Mouse (Mus musculus) limb, embryonic 13.5 days (tissue): ENCODE measurements around the gene Cpsf7. TPM values are rescaled to one million over a fixed set of nuclear protein-coding genes. Genes with fewer than 3 reads are reported as not detected.

Experiments
- ATAC-seq: fragments of 200-750 bp; cut with Nextera tagmentation; 2 replicates; pipeline ENCODE4 v1.8.0; 2017; ENCODE audit warnings: low read depth, moderate number of reproducible peaks, moderate TSS enrichment; ENCODE audit not compliant: low FRiP score
- H3K27ac ChIP-seq: fragments of 300-500 bp; sonication (generic); 2 replicates; pipeline ENCODE4 v1.5.1; 2015; ENCODE audit warnings: inconsistent platforms, mild to moderate bottlenecking, moderate library complexity
- H3K27me3 ChIP-seq: fragments of 300-500 bp; sonication (generic); 2 replicates; pipeline ENCODE4 v1.6.1; 2015; ENCODE audit warnings: mild to moderate bottlenecking, inconsistent platforms
- H3K36me3 ChIP-seq: fragments of 300-500 bp; sonication (generic); 2 replicates; pipeline ENCODE4 v1.6.1; 2015; ENCODE audit warnings: inconsistent platforms, mild to moderate bottlenecking, moderate library complexity
- H3K4me1 ChIP-seq: fragments of 300-500 bp; sonication (generic); 2 replicates; pipeline ENCODE4 v1.6.1; 2015; ENCODE audit warnings: inconsistent platforms
- H3K4me2 ChIP-seq: fragments of 300-500 bp; sonication (generic); replicated peaks from 2 replicates; pipeline ENCODE4 v1.6.1; 2015; ENCODE audit warnings: inconsistent platforms, mild to moderate bottlenecking, moderate library complexity
- H3K4me3 ChIP-seq: fragments of 300-500 bp; sonication (generic); 2 replicates; pipeline ENCODE4 v1.5.1; 2015; ENCODE audit warnings: moderate library complexity, mild to moderate bottlenecking, inconsistent platforms
- H3K9ac ChIP-seq: fragments of 300-500 bp; sonication (generic); 2 replicates; pipeline ENCODE4 v1.6.1; 2015; ENCODE audit warnings: mild to moderate bottlenecking, inconsistent platforms
- H3K9me3 ChIP-seq: fragments of 300-500 bp; sonication (generic); 2 replicates; pipeline ENCODE4 v1.6.1; 2016; ENCODE audit warnings: inconsistent platforms
- WGBS: fragments of 180-500 bp; shearing (Covaris S2); methylation state at CpG from one replicate; pipeline ENCODE4 v1.1.7; 2015; 5-methylcytosine and 5-hydroxymethylcytosine counted together
- polyA plus RNA-seq: library from polyadenylated mRNA; unstranded; fragments of >200 nt; fragmentation: Nextera tagmentation; extraction: Ambion mirVana; gene quantifications from 2 replicates; pipeline ENCODE4 v1.2.1, GENCODE M21; 2015

Gene Cpsf7
- polyA plus RNA-seq, 1 experiment from 2014 or later, result 51.4 TPM

DNA sequence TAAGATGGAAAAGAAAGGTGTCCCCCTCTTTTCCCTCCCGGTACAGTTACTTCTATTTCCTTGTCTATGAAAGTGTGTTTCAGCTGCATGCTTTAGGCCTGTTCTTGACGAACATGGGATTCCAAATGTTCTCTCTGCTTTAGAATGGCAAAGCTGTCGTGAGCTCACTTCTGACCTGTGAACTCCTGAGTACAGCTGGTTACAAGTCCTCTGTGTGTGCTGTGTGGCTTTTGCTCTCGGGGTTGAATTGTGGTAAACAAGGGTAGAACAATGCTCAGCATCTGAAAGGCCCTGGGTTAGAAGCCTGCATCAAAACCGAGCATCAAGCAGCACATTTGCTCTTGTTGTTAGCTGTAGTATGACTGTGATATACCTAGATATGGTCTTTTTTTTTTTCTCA lies 37.3 kb downstream of the Cpsf7 start:
- no peaks in the 10 kb centered on the region for H3K36me3 ChIP-seq
- H3K4me1 ChIP-seq, result no peaks in the 10 kb centered on the region
- H3K27ac ChIP-seq, result no peak overlapping the region
- H3K4me3 ChIP-seq, result no peak overlapping the region
- no peak for ATAC-seq
- WGBS, result 62% methylated on average over 5 of the region's 5 CpGs
- no peaks in the 10 kb centered on the region for H3K27me3 ChIP-seq
- no peak overlapping the region for H3K9ac ChIP-seq
- no peak overlapping the region for H3K4me2 ChIP-seq
- H3K9me3 ChIP-seq, result no peaks in the 10 kb centered on the region

DNA sequence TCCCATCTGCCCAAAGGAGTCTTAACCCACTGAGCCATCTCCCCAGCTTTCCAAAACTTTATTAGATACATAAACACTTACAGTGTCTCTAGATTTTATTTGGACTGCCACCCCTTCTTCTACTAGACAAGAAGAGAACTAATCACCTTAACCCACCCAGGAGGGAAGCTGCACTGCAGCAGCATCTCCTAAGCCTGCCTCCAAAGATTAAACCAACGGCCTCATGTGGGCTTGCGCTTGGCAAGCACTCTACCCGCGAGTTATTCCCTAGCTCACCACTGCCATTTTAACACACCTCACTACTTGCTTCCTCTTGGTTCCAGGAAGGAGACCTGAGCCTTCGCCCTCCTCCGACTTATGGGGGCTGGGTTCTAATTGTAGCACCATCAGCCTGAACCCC lies 39.2 kb downstream of the Cpsf7 start:
- peaks cover 7% of the 10 kb centered on the region for H3K36me3 ChIP-seq
- no peaks in the 10 kb centered on the region for H3K9me3 ChIP-seq
- no peak overlapping the region for H3K27ac ChIP-seq
- no peaks in the 10 kb centered on the region for H3K4me1 ChIP-seq
- H3K9ac ChIP-seq, result no peak overlapping the region
- no peak overlapping the region for H3K4me2 ChIP-seq
- ATAC-seq, result no peak
- WGBS, result 82% methylated on average over 6 of the region's 6 CpGs
- H3K27me3 ChIP-seq, result no peaks in the 10 kb centered on the region
- H3K4me3 ChIP-seq, result no peak overlapping the region

DNA sequence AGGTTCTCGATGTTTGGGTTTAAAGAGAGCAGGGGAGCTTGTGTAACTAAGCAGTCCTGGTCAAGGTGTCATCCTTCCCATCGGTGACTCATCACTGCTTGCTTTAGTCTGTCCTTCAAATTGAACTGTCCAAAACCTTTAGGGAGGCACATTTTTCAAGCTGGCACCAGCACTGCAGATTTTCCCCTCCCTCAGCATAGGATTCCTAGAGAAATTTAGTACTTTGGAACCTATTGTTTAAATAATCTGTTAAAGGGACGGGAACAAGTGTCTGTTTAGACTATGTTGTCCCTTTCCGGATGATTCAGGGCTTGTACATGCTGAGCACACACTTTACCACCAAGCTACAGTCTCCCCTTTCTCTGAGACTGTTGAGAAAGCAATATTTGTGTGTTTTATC lies 40.2 kb downstream of the Cpsf7 start:
- Histone ChIP-seq H3K4me2 (no peak overlapping the region), H3K27me3 (no peaks in the 10 kb centered on the region), H3K9me3 (no peaks in the 10 kb centered on the region), H3K9ac (no peak overlapping the region), H3K4me3 (no peak overlapping the region), H3K4me1 (no peaks in the 10 kb centered on the region), H3K27ac (no peak overlapping the region), H3K36me3 (peaks cover 16% of the 10 kb centered on the region)
- no peak for ATAC-seq
- WGBS, result 84% methylated on average over 4 of the region's 4 CpGs

DNA sequence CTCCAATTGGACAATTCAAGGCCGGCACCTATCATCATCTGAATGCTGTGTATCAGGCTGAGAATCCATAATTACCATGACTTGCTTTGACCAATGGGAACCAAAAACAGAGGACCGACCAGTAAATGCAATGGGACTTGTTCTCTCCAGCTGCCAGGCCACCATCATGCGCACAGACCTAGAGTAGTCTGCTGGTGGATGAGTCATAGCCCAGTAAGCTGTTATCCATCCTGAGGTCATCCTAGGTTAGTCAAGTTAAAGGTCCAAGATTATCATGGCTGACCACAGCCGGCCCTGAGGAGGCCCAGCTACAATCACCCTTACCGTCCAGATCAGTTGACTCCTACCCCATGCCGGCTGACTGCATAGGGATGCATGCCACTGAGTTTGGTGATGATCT lies 44.6 kb downstream of the Cpsf7 start:
- no peak overlapping the region for H3K4me3 ChIP-seq
- H3K4me2 ChIP-seq, result no peak overlapping the region
- no peaks in the 10 kb centered on the region for H3K4me1 ChIP-seq
- no peaks in the 10 kb centered on the region for H3K9me3 ChIP-seq
- no peak overlapping the region for H3K9ac ChIP-seq
- 91% methylated on average over 6 of the region's 6 CpGs for WGBS
- ATAC-seq, result no peak
- peaks cover 57% of the 10 kb centered on the region for H3K36me3 ChIP-seq
- no peak overlapping the region for H3K27ac ChIP-seq
- H3K27me3 ChIP-seq, result no peaks in the 10 kb centered on the region

DNA sequence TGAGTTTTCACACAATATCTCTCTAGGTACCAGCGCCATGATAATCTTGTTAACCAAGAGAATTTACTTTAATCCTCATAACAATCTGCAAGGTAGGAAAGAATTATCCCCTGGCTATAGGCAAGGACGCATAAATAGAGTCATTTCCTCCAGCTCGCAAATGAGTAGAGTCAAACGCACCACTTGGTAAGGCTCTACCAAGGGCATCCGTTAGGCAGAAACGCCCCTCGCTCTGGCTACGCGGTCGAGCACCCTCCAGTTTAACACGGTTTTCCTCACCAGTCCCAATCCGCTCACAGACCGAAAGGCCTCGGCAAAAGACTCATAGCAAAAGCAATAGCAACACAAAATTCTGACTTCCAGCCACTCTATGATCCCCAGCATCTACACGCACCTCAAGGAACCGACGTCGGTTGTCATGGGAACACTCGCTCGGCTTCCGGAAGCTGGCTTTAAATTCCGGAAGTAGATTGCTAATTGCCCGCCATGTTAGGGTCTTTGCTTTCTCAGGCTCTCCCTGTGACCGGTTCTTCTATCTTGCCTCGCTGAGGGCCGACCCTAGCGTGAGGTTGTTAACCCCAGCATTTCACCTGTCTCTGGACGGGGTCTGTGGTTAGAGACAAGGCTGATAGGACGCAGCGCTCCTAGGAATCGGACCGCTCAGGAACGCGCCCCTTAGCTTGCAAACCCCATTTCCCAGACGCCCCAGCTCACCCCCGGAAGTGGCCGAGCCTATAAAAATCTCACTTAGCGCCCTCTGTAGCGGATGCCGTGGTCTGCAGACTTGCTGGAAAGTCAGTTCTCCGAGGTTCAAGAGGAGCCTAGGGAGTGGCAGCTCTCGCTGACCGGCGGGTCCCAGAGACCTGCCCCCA lies 51.9 kb downstream of the Cpsf7 start, which contains the start of the genes Cyb561a3 and Tmem138:
Gene Cyb561a3 (plus strand): TSS at position 483 of the 872 bp plus-strand sequence.
Gene Tmem138 (minus strand): TSS at position 673 of the 872 bp plus-strand sequence.
- Histone ChIP-seq H3K4me2 (peak within 1 kb of the TSS; percentile 80), H3K36me3 (peaks cover 37% of the 10 kb centered on the region), H3K4me3 (peak within 1 kb of the TSS; percentile 70), H3K9me3 (no peaks in the 10 kb centered on the region), H3K9ac (peak within 1 kb of the TSS; percentile 84), H3K27ac (peak within 1 kb of the TSS; percentile 90), H3K4me1 (peaks cover 19% of the 10 kb centered on the region), H3K27me3 (no peaks in the 10 kb centered on the region)
- peak; percentile 94 for ATAC-seq
- under 1% methylated on average over 44 of the region's 44 CpGs for WGBS

DNA sequence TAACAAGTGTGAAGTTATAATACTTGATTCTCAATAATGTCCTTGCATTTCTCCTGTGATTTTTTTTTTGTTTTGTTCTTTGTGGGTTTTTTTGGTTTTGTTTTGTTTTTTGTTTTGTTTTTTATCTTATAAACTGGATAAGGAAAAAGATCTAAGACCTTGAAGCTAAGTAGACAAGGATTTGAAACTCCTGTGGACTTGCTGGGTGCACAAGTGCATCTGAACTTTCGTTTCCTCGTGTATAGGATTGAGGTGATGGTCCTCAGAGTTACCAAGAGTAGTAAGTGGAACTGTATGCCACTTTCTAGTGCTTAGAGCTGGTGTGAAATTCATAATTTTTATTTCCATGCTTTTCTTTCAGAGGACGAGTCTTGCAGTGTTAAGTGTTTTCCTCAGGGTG lies 55.0 kb downstream of the Cpsf7 start:
- Histone ChIP-seq H3K4me3 (no peak overlapping the region), H3K9ac (no peak overlapping the region), H3K36me3 (peaks cover 18% of the 10 kb centered on the region), H3K9me3 (no peaks in the 10 kb centered on the region), H3K27ac (no peak overlapping the region), H3K27me3 (no peaks in the 10 kb centered on the region), H3K4me2 (no peak overlapping the region), H3K4me1 (peaks cover 19% of the 10 kb centered on the region)
- 79% methylated on average over 3 of the region's 3 CpGs for WGBS
- no peak for ATAC-seq

DNA sequence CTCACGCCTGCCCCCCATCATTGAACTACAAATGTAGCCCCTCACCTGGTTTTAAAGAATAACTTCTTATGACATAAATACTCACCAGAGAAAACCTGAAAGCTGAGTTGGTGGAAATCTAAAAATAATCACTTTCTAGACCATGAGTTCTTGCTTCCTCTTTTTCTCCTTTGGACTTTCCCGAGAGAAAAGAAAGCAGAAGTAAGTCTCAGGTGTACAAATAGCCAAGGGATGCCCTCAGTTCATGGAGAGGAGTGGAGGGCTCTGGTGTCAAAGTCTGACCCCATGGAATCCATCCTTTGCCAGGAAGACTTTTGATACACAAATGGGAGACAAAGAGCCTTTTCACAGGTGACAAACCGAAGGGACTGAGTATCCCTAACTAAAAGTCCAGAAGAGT lies 55.7 kb downstream of the Cpsf7 start:
- ATAC-seq, result no peak
- peaks cover 16% of the 10 kb centered on the region for H3K36me3 ChIP-seq
- H3K27me3 ChIP-seq, result no peaks in the 10 kb centered on the region
- H3K27ac ChIP-seq, result no peak overlapping the region
- H3K9me3 ChIP-seq, result no peaks in the 10 kb centered on the region
- no peak overlapping the region for H3K9ac ChIP-seq
- no peak overlapping the region for H3K4me2 ChIP-seq
- peaks cover 18% of the 10 kb centered on the region for H3K4me1 ChIP-seq
- H3K4me3 ChIP-seq, result no peak overlapping the region
- 87% methylated on average over 3 of the region's 3 CpGs for WGBS

DNA sequence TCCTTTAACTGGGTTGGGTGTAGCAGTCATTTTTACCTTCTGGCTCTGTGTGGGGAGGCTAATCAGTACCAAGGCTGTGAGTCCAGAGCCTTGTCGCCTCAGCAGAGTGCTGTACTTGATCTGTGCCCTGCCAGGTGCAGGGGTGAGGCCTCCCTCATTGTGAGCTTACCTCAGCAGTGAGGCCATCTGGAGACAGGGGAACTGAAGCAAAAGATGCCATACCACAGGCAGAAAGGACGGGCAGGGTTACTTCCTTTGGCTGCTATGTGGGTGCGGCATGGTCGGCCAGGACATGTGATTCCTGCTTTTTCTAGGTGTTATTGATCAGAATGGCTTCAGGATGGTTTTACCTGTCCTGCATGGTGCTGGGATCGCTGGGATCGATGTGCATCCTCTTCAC lies 56.9 kb downstream of the Cpsf7 start:
- Histone ChIP-seq H3K4me1 (peaks cover 11% of the 10 kb centered on the region), H3K9me3 (no peaks in the 10 kb centered on the region), H3K27ac (no peak overlapping the region), H3K27me3 (no peaks in the 10 kb centered on the region), H3K36me3 (peaks cover 16% of the 10 kb centered on the region), H3K4me3 (no peak overlapping the region), H3K4me2 (no peak overlapping the region), H3K9ac (no peak overlapping the region)
- 81% methylated on average over 6 of the region's 6 CpGs for WGBS
- ATAC-seq, result no peak

DNA sequence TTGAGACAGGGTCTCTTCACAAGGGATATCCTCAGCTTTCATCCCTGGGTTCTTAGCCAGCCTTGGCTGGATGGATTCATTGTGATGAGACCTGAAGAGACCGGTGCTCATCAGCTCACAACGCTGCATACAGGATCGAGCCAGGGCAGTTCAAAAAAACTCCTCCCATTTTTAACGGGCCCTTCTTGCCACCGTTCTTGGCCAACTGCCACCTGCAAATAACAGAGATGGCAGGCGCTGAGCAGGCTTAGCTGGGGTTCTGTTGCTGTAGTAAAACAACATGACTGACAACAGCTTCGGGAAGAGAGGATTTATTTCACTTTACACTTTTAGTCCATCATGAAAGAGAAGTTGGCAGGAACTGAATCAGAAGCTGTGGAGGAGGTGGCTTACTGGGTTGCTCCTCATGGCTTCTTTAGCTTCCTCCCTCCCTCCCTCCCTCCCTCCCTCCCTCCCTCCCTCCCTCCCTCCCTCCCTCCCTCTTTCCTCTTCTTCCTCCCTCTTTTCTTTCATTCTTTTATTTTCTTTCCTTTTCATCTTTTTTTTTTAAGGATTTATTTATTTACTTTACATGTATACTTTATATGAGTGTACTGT lies 58.6 kb downstream of the Cpsf7 start:
- Histone ChIP-seq H3K4me3 (no peak overlapping the region), H3K9ac (no peak overlapping the region), H3K4me1 (peaks cover 1% of the 10 kb centered on the region; the same call in 1 of the 2 replicates), H3K9me3 (no peaks in the 10 kb centered on the region), H3K27me3 (no peaks in the 10 kb centered on the region), H3K27ac (no peak overlapping the region), H3K36me3 (peaks cover 25% of the 10 kb centered on the region), H3K4me2 (no peak overlapping the region)
- WGBS, result 58% methylated on average over 7 of the region's 7 CpGs
- no peak for ATAC-seq

DNA sequence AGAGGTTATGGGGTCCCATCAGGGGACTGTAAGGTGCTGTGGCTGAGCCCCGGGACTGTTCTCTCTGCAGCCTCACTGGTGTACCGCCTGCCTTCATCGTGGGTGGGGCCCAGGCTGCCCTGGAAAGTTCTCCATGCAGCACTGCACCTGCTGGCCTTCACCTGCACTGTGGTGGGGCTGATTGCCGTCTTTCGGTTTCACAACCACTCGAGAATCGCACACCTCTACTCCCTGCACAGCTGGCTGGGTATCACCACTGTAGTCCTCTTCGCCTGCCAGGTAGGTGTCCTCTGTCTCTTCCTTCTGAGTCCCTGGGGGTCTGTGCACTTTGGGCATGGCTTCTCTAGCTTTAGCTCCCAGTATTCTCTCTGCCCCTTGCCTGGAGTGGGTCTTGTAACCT lies 60.0 kb downstream of the Cpsf7 start:
- no peak for ATAC-seq
- Histone ChIP-seq H3K4me1 (peaks cover 7% of the 10 kb centered on the region; the same call in 1 of the 2 replicates), H3K36me3 (peaks cover 35% of the 10 kb centered on the region), H3K27ac (no peak overlapping the region), H3K9ac (no peak overlapping the region), H3K4me2 (no peak overlapping the region), H3K4me3 (no peak overlapping the region), H3K9me3 (no peaks in the 10 kb centered on the region), H3K27me3 (no peaks in the 10 kb centered on the region)
- WGBS, result 82% methylated on average over 8 of the region's 8 CpGs

DNA sequence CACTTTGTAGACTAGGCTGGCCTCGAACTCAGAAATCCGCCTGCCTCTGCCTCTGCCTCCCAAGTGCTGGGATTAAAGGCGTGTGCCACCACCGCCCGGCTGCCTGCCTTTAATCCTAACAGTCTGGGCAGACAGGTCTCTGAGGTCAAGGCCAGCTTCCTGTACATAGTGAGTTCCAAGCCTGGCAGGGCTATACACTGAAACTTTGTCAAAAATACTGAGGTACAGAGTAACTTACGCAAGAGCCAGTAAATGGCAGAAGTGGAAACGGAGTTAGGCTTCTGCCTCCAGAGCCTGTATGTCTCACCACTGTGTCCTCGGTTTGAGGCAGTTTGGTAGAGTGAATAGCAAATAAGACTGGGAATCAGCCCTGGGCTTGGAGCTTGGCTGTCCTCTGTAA lies 62.2 kb downstream of the Cpsf7 start:
- H3K27ac ChIP-seq, result no peak overlapping the region
- peaks cover 36% of the 10 kb centered on the region for H3K36me3 ChIP-seq
- no peaks in the 10 kb centered on the region for H3K9me3 ChIP-seq
- no peak overlapping the region for H3K4me2 ChIP-seq
- H3K4me3 ChIP-seq, result no peak overlapping the region
- WGBS, result 83% methylated on average over 8 of the region's 8 CpGs
- H3K27me3 ChIP-seq, result no peaks in the 10 kb centered on the region
- no peak overlapping the region for H3K9ac ChIP-seq
- peaks cover 7% of the 10 kb centered on the region; the same call in 1 of the 2 replicates for H3K4me1 ChIP-seq
- ATAC-seq, result no peak

DNA sequence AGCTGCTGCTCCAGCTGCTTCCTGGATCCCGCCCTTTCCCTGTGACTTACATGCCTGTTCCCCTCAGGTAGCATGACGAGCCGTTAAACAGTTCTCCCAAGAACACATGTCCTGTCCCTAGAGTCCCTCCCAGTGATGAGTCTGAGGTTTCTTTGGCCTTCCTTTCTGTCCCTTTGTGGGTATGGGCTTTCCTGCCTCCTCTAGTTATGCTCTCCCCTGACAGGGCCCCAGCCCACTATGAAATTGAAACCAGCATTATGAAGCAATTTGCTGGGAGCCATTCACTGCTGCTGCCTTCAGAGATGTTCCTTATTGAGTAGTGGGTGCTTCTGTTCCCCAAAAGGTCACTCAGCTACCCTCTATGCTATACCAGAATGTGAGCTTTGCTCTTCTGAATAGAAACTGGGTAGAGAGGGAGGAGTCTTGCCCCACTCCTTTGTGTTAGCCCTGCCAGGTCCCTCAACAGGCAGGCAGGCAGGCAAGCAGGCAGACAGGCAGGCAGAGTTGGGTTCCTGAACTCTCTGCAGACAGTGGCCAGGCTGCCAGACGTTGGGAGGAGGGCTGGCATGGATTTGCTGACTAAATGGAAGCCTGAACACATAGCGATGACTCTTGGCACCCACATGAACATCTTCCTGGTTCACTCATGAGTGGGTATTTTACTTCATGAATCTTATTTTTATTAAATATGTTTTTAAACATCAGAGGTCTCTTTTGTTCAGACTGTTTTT lies 64.2 kb downstream of the Cpsf7 start:
- 59% methylated on average over 5 of the region's 5 CpGs for WGBS
- Histone ChIP-seq H3K4me2 (no peak overlapping the region), H3K27me3 (no peaks in the 10 kb centered on the region), H3K36me3 (peaks cover 49% of the 10 kb centered on the region), H3K4me3 (no peak overlapping the region), H3K27ac (no peak overlapping the region), H3K9me3 (no peaks in the 10 kb centered on the region), H3K9ac (no peak overlapping the region), H3K4me1 (peaks cover 7% of the 10 kb centered on the region; the same call in 1 of the 2 replicates)
- no peak for ATAC-seq
